Mouse (Mus musculus) c-Kit-positive CD71-positive TER-119-negative erythroid progenitor cells, embryonic 14.5 days (primary cell): ENCODE results near the gene Fhod1.
A peak's percentile ranks its signal among the peaks of the same experiment; 100 is the strongest.
"Not testable (repeated sequence)": the region's sequence is repeated elsewhere in the genome, so short reads cannot be mapped to it uniquely, and the experiment has no call there.

Source experiments
- DNase-seq: peaks from one replicate; pipeline ENCODE4 v3.0.0-alpha.2; 2013; ENCODE audit warnings: low read depth

The Fhod1 gene

GRCm38 (mm10) chr8:105295256-105295655 lies 52.5 kb downstream of the Fhod1 start:
- no peak for DNase-seq

- no peak for DNase-seq
Measured at GRCm38 (mm10) chr8:105294776-105295175, 53.0 kb downstream of the Fhod1 start.

GRCm38 (mm10) chr8:105293405-105293804 lies 54.3 kb downstream of the Fhod1 start:
- DNase-seq = no peak

- no peak for DNase-seq
Measured at GRCm38 (mm10) chr8:105292471-105292870, 55.3 kb downstream of the Fhod1 start.

- not testable (repeated sequence) for DNase-seq
Measured at GRCm38 (mm10) chr8:105291802-105292201, 56.0 kb downstream of the Fhod1 start.

GRCm38 (mm10) chr8:105291364-105291763 lies 56.4 kb downstream of the Fhod1 start:
- not testable (repeated sequence) for DNase-seq

GRCm38 (mm10) chr8:105290554-105291314 lies 57.0 kb downstream of the Fhod1 start:
- peak; percentile 95 for DNase-seq

GRCm38 (mm10) chr8:105289805-105290460 lies 57.8 kb downstream of the Fhod1 start, which contains the start of gene 4931428F04Rik:
Gene 4931428F04Rik (minus strand): TSS chr8:105289864.
- no peak for DNase-seq

- DNase-seq = peak; percentile 97
Measured at GRCm38 (mm10) chr8:105288958-105289732, 58.6 kb downstream of the Fhod1 start.

GRCm38 (mm10) chr8:105288231-105288630 lies 59.5 kb downstream of the Fhod1 start:
- no peak for DNase-seq

GRCm38 (mm10) chr8:105286907-105287306 lies 60.8 kb downstream of the Fhod1 start:
- no peak for DNase-seq

- no peak for DNase-seq
Measured at GRCm38 (mm10) chr8:105285514-105285913, 62.2 kb downstream of the Fhod1 start.

GRCm38 (mm10) chr8:105283074-105283473 lies 64.7 kb downstream of the Fhod1 start:
- peak; percentile 58 for DNase-seq

GRCm38 (mm10) chr8:105282239-105282638 lies 65.5 kb downstream of the Fhod1 start:
- DNase-seq = no peak

GRCm38 (mm10) chr8:105281821-105282220 lies 65.9 kb downstream of the Fhod1 start:
- no peak for DNase-seq

- no peak for DNase-seq
Measured at GRCm38 (mm10) chr8:105280567-105280966, 67.2 kb downstream of the Fhod1 start.
